Mouse (Mus musculus): ENCODE measurements around the gene Mrps18a.

DNA sequence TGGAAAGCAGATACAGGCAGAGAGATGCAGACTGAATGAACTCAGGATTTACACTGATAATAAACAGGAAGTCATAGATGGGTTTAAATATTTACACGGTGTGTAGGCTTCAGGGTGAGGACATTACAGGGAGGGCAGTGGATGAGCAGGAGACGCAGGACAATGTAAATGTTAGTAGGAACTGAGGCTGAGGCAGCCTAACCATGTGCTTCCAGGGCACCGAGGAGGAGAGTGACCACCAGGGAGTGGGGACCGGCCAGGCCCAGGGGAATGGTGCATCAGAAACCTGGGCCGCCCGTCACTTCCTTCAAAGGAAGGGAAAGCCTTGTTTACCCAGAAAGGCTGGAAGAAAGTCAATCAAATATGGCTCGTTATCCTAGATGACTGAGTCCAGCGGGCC, 12.3 kb upstream of the Mrps18a start:
- TF ChIP-seq CTCF (IDR thresholded peaks at IDR 0.05; ENCODE audit: borderline replicate concordance, insufficient read depth, low read length), result no peak
- no peak for TF ChIP-seq POLR2A (IDR thresholded peaks at IDR 0.05; ENCODE audit: low read depth, low read length)

All from embryonic fibroblast, embryonic 13.5 days (primary cell).